Mouse (Mus musculus) retina, postnatal 1 day (tissue): ENCODE measurements around the gene Rassf10.

Experiments used
- DNase-seq: peaks from one replicate; pipeline ENCODE4 v3.0.0-alpha.2; 2012

The Rassf10 gene

DNA sequence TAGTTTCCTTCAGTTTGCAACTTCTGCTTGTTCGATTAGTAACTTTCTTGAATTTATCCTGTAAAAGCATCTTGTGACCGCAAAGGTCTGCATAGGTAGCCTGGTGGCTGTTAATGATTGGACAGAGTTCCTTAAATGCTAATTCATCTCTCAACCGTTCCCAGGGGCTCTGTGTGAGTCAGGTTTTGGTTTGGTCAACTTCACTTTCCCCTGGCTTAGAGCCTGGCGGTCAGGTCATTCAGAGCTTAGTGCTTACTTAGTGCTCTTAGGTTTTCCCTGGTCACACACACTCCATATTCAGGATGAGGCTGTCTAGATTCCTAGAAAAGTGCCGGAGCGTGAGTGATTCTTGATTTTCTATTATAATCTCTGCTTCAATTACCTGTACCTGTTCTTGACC lies 12.6 kb downstream of the Rassf10 start:
- no peak for DNase-seq

DNA sequence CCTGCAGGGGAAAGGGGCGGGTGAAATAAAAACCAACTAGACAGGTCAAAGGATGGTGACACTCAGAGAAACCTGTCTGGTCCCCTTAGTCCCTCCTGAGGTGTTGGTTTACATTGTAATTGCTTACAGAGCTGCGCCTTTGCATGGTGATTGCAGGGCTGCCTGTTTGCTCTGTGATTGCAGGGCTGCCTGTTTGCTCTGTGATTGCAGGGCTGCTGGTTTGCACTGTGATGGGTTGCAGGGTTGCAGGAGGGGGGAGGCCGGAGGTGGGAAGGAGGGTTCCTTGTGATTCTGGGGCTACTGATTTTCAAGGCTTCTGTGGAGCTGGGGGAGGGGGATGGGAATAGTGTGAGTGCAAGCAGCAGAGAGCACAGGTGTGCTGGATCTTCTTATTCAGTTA lies 13.0 kb downstream of the Rassf10 start:
- DNase-seq = no peak

DNA sequence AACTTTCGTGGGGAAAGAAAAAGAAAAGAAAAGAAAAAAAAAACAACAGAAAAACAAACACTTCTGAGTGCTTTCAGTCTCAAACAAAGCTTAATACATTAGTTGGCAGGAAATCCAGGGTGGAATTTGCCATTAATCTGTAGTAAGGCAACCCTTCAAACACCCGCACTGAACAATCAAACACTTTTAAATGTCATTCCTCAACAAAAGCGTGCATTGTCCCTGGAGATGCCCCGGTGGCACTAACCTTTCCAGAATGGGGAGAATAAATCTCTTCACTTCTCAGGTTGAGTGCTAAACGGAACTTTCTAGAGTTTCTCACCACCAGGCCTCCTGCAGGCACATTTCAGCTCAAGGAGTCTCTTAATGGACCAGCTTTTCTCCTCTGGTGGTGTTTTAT lies 29.6 kb downstream of the Rassf10 start:
- no peak for DNase-seq

DNA sequence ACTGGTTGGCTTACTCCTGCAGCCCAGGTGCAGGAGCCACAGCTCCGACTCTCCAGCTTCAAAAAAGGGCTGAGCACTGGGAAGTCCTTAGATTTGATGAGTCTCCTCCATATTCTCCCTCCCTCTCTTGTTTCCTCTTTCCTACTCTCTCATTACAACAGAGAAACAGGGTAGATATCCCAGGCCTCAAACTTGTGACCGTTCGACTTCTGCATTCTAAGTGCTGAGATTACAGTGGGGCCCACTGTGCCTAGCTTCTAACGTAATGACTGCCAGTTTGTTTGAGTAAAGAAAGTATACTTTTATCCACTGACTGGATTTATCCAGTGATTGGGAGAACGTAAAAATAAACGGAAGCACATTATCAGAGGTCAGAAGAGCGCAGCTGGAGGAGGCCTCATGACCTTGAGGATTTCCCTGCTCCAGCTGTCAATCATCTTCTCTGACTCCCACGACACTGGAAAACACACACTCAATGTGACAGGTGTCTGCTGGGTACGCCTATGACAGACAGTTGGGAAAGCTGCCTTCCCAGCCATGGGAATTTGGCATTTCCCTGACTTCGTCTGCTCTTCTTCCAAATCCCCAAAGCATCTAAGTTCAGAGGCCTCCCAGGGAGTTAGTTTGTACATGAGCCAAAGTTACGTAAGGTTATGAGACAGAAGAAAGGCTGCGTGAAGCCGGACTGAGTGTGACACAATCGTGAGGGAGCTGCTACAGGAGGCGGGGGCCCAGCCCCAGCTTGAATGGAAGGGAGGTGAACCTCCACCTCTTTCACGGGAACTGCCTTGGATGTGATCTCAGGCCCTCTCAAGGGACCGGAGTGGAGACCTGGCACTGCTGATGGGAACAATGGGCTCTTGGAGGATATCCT lies 31.2 kb downstream of the Rassf10 start:
- DNase-seq = no peak

DNA sequence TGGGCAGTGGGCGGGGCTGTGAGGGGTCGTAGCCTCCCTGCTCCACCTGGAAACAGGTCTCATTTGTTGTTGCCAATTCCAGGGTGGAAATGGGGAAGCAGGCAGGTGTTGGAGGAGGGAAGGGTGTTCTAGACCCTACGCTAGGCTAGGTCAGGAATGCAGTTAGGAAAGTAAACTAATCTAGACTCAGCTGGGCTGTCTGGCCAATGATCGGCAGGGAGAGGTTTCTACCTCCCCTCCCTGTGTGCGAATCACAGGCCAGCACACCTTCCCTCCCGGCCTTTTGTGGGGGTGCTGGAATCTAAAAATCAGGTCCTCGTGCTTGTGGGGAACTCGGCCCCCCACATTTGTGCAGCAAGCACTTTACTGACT lies 31.8 kb downstream of the Rassf10 start:
- DNase-seq = no peak

DNA sequence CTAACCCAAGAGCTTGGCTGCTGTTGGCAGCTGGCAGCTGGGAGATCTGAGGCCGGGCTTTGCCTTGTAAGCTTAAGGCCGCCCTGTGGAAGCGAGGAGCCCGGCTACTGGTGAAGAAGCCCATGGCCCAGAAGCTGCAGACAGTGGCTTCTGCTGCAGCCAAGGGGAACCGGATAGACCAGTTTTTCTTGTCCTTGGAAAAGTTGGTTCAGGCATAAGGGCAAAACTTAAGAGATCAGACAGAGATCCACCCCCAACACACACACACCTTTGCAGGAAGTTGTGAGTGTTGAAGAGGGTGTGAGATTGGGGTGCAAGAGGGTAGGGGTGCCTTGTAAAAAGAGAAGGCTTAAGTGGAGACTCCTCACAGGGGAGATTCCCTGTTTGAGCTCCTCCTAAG lies 39.2 kb downstream of the Rassf10 start:
- no peak for DNase-seq

DNA sequence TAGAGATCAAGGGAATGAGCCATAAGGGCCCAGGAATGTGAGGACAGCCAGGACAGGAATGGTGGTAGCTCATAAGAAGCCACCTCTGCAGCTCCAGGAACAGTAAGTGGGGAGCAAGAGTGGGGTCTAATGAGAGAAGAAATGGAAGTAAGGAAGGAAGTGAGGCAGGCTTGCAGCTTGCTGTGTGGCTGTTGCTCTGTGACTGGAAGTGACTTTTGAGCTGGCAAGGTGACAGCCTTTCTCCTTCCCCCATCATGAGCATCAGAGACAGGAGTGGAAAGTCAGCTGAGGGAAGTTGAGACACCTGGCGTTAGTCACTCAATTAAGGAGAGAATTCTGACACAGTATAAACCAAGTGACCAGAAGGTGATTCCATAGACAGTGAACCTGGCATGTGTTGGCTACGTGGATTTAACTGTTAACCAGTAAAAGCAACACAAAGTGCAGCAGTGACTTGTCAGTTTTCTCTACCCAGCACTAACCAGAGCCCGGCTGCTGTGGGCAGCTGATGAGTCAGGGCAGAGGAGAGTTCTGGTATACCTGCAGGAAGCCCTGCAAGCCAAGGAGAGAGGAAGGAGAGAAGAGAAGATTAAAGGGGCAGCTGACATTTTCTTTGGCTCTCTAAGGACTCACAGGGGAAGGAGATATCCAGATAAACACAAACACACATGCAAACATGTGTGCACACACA lies 49.9 kb downstream of the Rassf10 start:
- no peak for DNase-seq

DNA sequence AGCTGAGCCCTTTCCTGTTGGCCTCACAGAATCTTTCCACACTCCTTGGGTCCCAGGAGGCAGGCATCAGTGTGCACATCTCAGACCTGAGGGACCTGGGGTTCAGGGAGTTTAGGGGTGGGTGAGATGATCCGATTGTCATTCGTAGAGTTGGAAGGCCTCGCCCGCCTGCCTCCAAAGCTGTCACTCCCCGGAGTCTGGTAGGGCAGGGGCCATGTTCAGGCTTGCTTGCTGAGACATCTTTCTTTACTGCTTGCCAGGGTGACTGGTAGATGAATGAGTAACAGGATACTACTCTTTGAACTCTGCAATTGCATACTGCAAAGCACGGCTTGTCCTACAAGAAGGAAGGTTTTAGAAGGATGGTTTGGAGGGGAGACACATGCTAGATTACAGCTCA lies 52.0 kb downstream of the Rassf10 start:
- DNase-seq = no peak
